Mouse (Mus musculus) liver, embryonic 13.5 days (tissue): ENCODE measurements at regions not wholly inside any gene's neighbourhood (a gene's known extent, or its start where the extent isn't known, plus 50 kb on each side); places are given as distances from the start of the nearest gene placed in this dataset.

ENCODE experiments used
- ATAC-seq: fragments of 200-750 bp; cut with Nextera tagmentation; 2 replicates; pipeline ENCODE4 v1.8.0; 2017; ENCODE audit warnings: low read depth, mild to moderate bottlenecking, moderate number of reproducible peaks, moderate library complexity
- DNase-seq: peaks from one replicate; pipeline ENCODE4 v3.0.0; 2022
- H3K27ac ChIP-seq: fragments of 300-500 bp; sonication (generic); 2 replicates; pipeline ENCODE4 v1.5.1; 2015; ENCODE audit warnings: moderate library complexity, mild to moderate bottlenecking, inconsistent platforms
- H3K27me3 ChIP-seq: fragments of 300-500 bp; sonication (generic); 2 replicates; pipeline ENCODE4 v1.6.1; 2015; ENCODE audit warnings: mild to moderate bottlenecking, inconsistent platforms
- H3K36me3 ChIP-seq: fragments of 300-500 bp; sonication (generic); 2 replicates; pipeline ENCODE4 v1.6.1; 2015; ENCODE audit warnings: mild to moderate bottlenecking, inconsistent platforms
- H3K4me1 ChIP-seq: fragments of 300-500 bp; sonication (generic); replicated peaks from 2 replicates; pipeline ENCODE4 v1.6.1; 2015; ENCODE audit warnings: inconsistent platforms
- H3K4me2 ChIP-seq: fragments of 300-500 bp; sonication (generic); 2 replicates; pipeline ENCODE4 v1.6.1; 2015; ENCODE audit warnings: inconsistent platforms, mild to moderate bottlenecking, moderate library complexity
- H3K4me3 ChIP-seq: fragments of 300-500 bp; sonication (generic); replicated peaks from 2 replicates; pipeline ENCODE4 v1.5.1; 2015; ENCODE audit warnings: mild to moderate bottlenecking, inconsistent platforms
- H3K9ac ChIP-seq: fragments of 300-500 bp; sonication (generic); 2 replicates; pipeline ENCODE4 v1.6.1; 2015; ENCODE audit warnings: mild to moderate bottlenecking, inconsistent platforms
- H3K9me3 ChIP-seq: fragments of 300-500 bp; sonication (generic); replicated peaks from 2 replicates; pipeline ENCODE4 v1.6.1; 2016; ENCODE audit warnings: inconsistent platforms
- WGBS: fragments of 180-500 bp; shearing (Covaris S2); methylation state at CpG from one replicate; pipeline ENCODE4 v1.1.7; 2015; ENCODE audit not compliant: insufficient replicate concordance; 5-methylcytosine and 5-hydroxymethylcytosine counted together

GRCm38 (mm10) chr1:105115391-105115790, 241.1 kb downstream of the Rnf152 start:
- no peak overlapping the region for H3K9ac ChIP-seq
- H3K27ac ChIP-seq = no peak overlapping the region
- H3K27me3 ChIP-seq = no peaks in the 10 kb centered on the region
- H3K9me3 ChIP-seq = no peaks in the 10 kb centered on the region
- H3K4me1 ChIP-seq = no peaks in the 10 kb centered on the region
- H3K4me2 ChIP-seq = no peak overlapping the region
- H3K4me3 ChIP-seq = no peak overlapping the region
- DNase-seq (no peak), ATAC-seq (no peak)
- no peaks in the 10 kb centered on the region for H3K36me3 ChIP-seq
- WGBS = 67% methylated on average over 6 of the region's 6 CpGs

- 61% methylated on average over 3 of the region's 3 CpGs for WGBS
- peak; percentile 74 for ATAC-seq
- Histone ChIP-seq H3K4me1 (no peaks in the 10 kb centered on the region), H3K36me3 (no peaks in the 10 kb centered on the region), H3K4me2 (no peak overlapping the region), H3K27ac (no peak overlapping the region), H3K9me3 (no peaks in the 10 kb centered on the region), H3K4me3 (no peak overlapping the region), H3K27me3 (no peaks in the 10 kb centered on the region), H3K9ac (no peak overlapping the region)
- no peak for DNase-seq
Observed at GRCm38 (mm10) chr1:105114835-105115234, 241.7 kb downstream of the Rnf152 start.

DNA sequence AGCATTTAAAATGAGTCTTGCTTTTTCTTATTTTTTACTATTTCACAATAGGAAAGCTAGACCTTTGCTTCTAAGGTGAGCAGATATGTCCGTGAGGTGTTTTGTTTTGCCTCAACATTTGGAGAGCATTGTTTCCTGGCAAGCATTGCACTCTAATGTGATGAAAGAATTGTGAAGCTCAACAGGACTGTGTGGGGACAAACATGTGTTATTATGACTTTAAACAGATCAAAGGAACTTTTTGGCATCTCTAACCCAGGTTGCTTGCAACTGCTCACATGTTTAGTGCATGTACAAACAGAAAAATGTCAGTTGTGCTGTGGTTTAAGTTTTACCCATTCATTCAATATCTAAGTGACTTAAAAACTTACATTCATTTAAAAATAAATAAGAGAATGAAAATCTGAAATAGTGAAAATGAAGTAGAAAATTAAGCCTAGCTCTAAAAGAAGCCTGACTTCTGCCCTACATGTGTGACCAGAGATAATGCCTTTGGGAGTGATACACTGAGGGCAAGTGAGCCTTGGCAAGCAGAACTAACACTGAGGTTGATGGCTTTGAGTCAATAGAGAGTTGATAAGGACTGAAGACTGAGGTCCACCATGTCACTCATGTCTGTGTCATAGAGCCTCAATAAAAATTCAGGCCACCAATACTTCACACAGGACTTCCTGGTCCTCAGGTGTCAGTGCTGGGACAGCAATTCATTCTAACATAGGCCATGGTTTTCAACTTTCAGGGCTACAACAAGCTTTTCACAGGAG, 243.6 kb downstream of the Rnf152 start:
- 67% methylated on average over 1 of the region's 1 CpGs for WGBS
- H3K27ac ChIP-seq = no peak overlapping the region
- no peak for ATAC-seq

DNA sequence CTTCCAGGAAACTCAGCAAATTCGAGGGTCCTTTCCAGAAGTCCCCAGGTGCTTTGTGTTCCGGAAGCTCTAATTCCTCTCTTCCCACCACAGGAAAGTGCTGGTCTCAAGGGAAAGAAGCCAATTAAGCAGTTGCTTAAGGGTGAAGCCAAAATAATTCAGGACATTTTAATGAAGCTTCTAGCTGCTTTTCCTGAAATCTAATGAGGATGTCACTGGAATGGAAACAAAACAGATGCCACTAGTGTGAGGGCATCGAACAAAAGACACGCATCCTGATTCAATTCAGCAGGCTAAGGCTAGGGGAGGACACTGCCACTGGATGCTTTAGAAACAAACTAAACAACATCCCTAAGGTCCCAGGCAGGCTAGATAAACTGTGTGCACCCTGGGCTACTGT, 245.3 kb downstream of the Rnf152 start:
- WGBS = 57% methylated on average over 4 of the region's 4 CpGs
- Histone ChIP-seq H3K9me3 (no peaks in the 10 kb centered on the region), H3K27ac (no peak overlapping the region), H3K4me2 (no peak overlapping the region), H3K4me3 (no peak overlapping the region), H3K27me3 (no peaks in the 10 kb centered on the region), H3K36me3 (no peaks in the 10 kb centered on the region), H3K9ac (no peak overlapping the region), H3K4me1 (no peaks in the 10 kb centered on the region)
- ATAC-seq (no peak), DNase-seq (no peak)

More for the DNA sequence above, 243.6 kb downstream of the Rnf152 start:
- no peaks in the 10 kb centered on the region for H3K4me1 ChIP-seq
- no peak overlapping the region for H3K9ac ChIP-seq
- H3K4me2 ChIP-seq = no peak overlapping the region
- no peaks in the 10 kb centered on the region for H3K36me3 ChIP-seq
- H3K4me3 ChIP-seq = no peak overlapping the region
- no peak for DNase-seq
- H3K27me3 ChIP-seq = no peaks in the 10 kb centered on the region
- no peaks in the 10 kb centered on the region for H3K9me3 ChIP-seq

GRCm38 (mm10) chr1:105110581-105111210, 245.8 kb downstream of the Rnf152 start:
- Histone ChIP-seq H3K9ac (no peak overlapping the region), H3K27ac (no peak overlapping the region), H3K27me3 (no peaks in the 10 kb centered on the region), H3K4me1 (no peaks in the 10 kb centered on the region), H3K9me3 (no peaks in the 10 kb centered on the region), H3K36me3 (no peaks in the 10 kb centered on the region), H3K4me2 (no peak overlapping the region), H3K4me3 (no peak overlapping the region)
- ATAC-seq (no peak), DNase-seq (no peak)
- 70% methylated on average over 1 of the region's 1 CpGs for WGBS

- Histone ChIP-seq H3K27ac (no peak overlapping the region), H3K36me3 (no peaks in the 10 kb centered on the region), H3K4me2 (no peak overlapping the region), H3K4me1 (no peaks in the 10 kb centered on the region), H3K9me3 (no peaks in the 10 kb centered on the region), H3K9ac (no peak overlapping the region), H3K27me3 (no peaks in the 10 kb centered on the region), H3K4me3 (no peak overlapping the region)
- DNase-seq = no peak
- ATAC-seq = no peak
- 56% methylated on average over 4 of the region's 4 CpGs for WGBS
Observed at GRCm38 (mm10) chr1:105107836-105108235, 248.7 kb downstream of the Rnf152 start.

DNA sequence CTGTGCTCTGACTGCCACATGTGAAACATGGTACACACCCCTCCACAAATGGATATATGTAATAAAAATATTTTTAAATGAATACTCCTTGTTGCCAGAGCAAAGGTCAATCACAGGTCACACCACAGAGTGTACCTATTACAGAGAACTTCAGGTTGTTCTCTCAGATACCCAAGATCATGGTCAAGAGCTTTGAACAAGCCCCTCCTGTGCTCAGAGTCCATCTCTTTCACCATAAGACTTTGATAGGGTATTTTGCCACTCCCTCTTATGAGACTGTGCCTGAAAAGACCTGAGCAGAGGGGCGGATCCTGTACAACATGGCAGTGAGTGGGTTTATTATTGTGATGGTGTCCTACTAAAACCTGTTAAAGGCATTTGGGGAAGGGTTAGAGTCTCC, 249.3 kb downstream of the Rnf152 start:
- H3K27me3 ChIP-seq = no peaks in the 10 kb centered on the region
- 50% methylated on average over 1 of the region's 1 CpGs for WGBS
- no peaks in the 10 kb centered on the region for H3K4me1 ChIP-seq
- H3K4me3 ChIP-seq = no peak overlapping the region
- H3K9ac ChIP-seq = no peak overlapping the region
- no peaks in the 10 kb centered on the region for H3K9me3 ChIP-seq
- no peak overlapping the region for H3K27ac ChIP-seq
- DNase-seq (no peak), ATAC-seq (no peak)
- no peak overlapping the region for H3K4me2 ChIP-seq
- H3K36me3 ChIP-seq = no peaks in the 10 kb centered on the region

DNA sequence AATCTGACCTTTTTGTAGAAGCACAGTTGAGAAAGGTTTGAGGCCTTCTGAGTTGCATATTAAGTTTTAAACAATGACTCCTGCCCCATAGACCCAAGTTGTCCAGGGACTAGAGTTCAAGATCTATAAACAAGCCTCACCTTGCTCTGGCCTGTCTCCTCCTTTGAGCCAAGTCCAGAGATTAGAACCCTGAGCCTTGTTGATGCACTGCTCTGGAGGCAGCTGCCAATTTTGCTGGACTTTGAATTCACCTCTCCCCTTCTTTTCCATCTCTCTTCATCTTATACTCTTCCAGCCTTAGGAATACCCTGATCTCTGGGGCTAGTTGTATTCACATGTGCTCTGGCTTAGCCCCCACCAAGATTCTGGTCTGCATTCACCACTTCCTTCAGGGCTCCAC, 251.3 kb downstream of the Rnf152 start:
- Histone ChIP-seq H3K9ac (no peak overlapping the region), H3K36me3 (no peaks in the 10 kb centered on the region), H3K4me1 (no peaks in the 10 kb centered on the region), H3K4me3 (no peak overlapping the region), H3K27ac (no peak overlapping the region), H3K9me3 (no peaks in the 10 kb centered on the region), H3K27me3 (no peaks in the 10 kb centered on the region), H3K4me2 (no peak overlapping the region)
- no peak for DNase-seq
- no peak for ATAC-seq

DNA sequence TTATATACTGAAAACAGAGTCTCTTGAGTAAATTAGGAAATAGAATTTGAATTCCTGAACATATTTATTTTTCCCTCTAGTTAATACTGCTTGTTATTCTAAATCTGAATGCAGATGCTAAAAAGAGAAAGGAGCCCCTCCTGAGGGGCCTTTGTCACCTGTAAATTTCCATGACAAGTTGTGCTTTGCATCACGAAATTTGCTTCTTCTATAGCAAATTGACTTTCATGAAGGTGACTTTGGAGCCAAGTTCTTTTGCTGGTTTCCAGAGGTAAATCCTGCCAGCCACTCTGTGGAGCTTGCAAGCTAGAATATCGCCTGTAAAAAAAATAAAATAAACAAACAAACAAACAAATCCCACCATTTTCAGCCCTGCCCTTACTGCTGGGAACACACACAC, 261.4 kb downstream of the Rnf152 start:
- no peak for DNase-seq
- WGBS = 30% methylated on average over 2 of the region's 2 CpGs
- no peaks in the 10 kb centered on the region for H3K36me3 ChIP-seq

DNA sequence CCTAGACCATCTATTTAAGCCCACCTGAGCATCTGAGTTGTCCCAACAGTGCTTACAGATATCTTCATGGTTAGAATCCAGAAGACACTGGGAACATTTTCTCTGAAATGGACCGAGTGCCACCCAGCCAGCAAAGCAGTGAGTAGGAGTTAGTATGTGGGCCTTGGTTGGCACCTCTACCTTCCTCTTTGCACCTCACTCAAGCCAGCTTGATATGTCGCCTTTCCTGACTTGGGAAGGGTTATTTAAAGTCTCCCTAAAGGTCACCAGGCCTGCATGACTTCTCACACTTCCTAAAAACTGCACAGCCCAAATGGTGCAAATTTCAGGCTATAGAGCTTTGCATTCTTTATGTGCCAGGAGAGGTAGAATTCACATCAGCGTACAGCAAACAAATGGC, 262.0 kb downstream of the Rnf152 start:
- Histone ChIP-seq H3K9me3 (no peaks in the 10 kb centered on the region), H3K27ac (no peak overlapping the region), H3K4me1 (no peaks in the 10 kb centered on the region), H3K4me3 (no peak overlapping the region), H3K9ac (no peak overlapping the region), H3K27me3 (no peaks in the 10 kb centered on the region), H3K4me2 (no peak overlapping the region), H3K36me3 (no peaks in the 10 kb centered on the region)
- ATAC-seq (no peak), DNase-seq (no peak)
- 53% methylated on average over 3 of the region's 3 CpGs for WGBS

More for the DNA sequence above, 261.4 kb downstream of the Rnf152 start:
- no peak overlapping the region for H3K4me2 ChIP-seq
- no peak overlapping the region for H3K4me3 ChIP-seq
- no peaks in the 10 kb centered on the region for H3K4me1 ChIP-seq
- no peak for ATAC-seq
- no peak overlapping the region for H3K9ac ChIP-seq
- H3K27ac ChIP-seq = no peak overlapping the region
- H3K9me3 ChIP-seq = no peaks in the 10 kb centered on the region
- no peaks in the 10 kb centered on the region for H3K27me3 ChIP-seq

GRCm38 (mm10) chr1:105093875-105094274, 262.6 kb downstream of the Rnf152 start:
- 50% methylated on average over 3 of the region's 3 CpGs for WGBS
- Histone ChIP-seq H3K4me2 (no peak overlapping the region), H3K4me1 (no peaks in the 10 kb centered on the region), H3K27me3 (no peaks in the 10 kb centered on the region), H3K36me3 (no peaks in the 10 kb centered on the region), H3K4me3 (no peak overlapping the region), H3K27ac (no peak overlapping the region), H3K9me3 (no peaks in the 10 kb centered on the region), H3K9ac (no peak overlapping the region)
- ATAC-seq (no peak), DNase-seq (no peak)

GRCm38 (mm10) chr1:105093012-105093411, 263.5 kb downstream of the Rnf152 start:
- 31% methylated on average over 1 of the region's 1 CpGs for WGBS
- no peaks in the 10 kb centered on the region for H3K27me3 ChIP-seq
- no peak overlapping the region for H3K27ac ChIP-seq
- no peaks in the 10 kb centered on the region for H3K4me1 ChIP-seq
- no peaks in the 10 kb centered on the region for H3K36me3 ChIP-seq
- H3K4me2 ChIP-seq = no peak overlapping the region
- no peak overlapping the region for H3K4me3 ChIP-seq
- H3K9ac ChIP-seq = no peak overlapping the region
- no peak for DNase-seq
- ATAC-seq = no peak
- H3K9me3 ChIP-seq = no peaks in the 10 kb centered on the region
